Mouse (Mus musculus): Measurements from ENCODE around the gene Vldlr. TPM values are rescaled to one million over a fixed set of nuclear protein-coding genes. Genes with fewer than 3 reads are reported as not detected.

Gene Vldlr
- not detected in 2 replicates for total RNA-seq (2015; ENCODE audit: low replicate concordance)
- 0.76 TPM in 1 of 2 replicates, not detected in the other for total RNA-seq (2017; ENCODE audit: low replicate concordance)

GRCm38 (mm10) chr19:27216318-27216717 is at the start of gene Vldlr:
Gene Vldlr (plus strand): TSS chr19:27216484.
- ATAC-seq (replicated peaks; ENCODE audit: low FRiP score, poor library complexity, severe bottlenecking), result no peak

- no peak for ATAC-seq (replicated peaks; ENCODE audit: low FRiP score, poor library complexity, severe bottlenecking)
Observed at GRCm38 (mm10) chr19:27167601-27168319, 48.5 kb upstream of the Vldlr start.

GRCm38 (mm10) chr19:27173836-27174235 is 42.4 kb upstream of the Vldlr start:
- no peak for ATAC-seq (replicated peaks; ENCODE audit: low FRiP score, poor library complexity, severe bottlenecking)

GRCm38 (mm10) chr19:27175617-27176016 is 40.7 kb upstream of the Vldlr start:
- ATAC-seq (replicated peaks; ENCODE audit: low FRiP score, poor library complexity, severe bottlenecking), result no peak

- no peak for ATAC-seq (replicated peaks; ENCODE audit: low FRiP score, poor library complexity, severe bottlenecking)
Observed at GRCm38 (mm10) chr19:27176558-27176957, 39.7 kb upstream of the Vldlr start.

- no peak for ATAC-seq (replicated peaks; ENCODE audit: low FRiP score, poor library complexity, severe bottlenecking)
Observed at GRCm38 (mm10) chr19:27178195-27178807, 38.0 kb upstream of the Vldlr start.

- ATAC-seq (replicated peaks; ENCODE audit: low FRiP score, poor library complexity, severe bottlenecking), result no peak
Observed at GRCm38 (mm10) chr19:27180351-27181122, 35.7 kb upstream of the Vldlr start.

GRCm38 (mm10) chr19:27183511-27183910 is 32.8 kb upstream of the Vldlr start:
- no peak for ATAC-seq (replicated peaks; ENCODE audit: low FRiP score, poor library complexity, severe bottlenecking)

- no peak for ATAC-seq (replicated peaks; ENCODE audit: low FRiP score, poor library complexity, severe bottlenecking)
Observed at GRCm38 (mm10) chr19:27203711-27204238, 12.5 kb upstream of the Vldlr start.

- ATAC-seq (replicated peaks; ENCODE audit: low FRiP score, poor library complexity, severe bottlenecking), result no peak
Observed at GRCm38 (mm10) chr19:27210991-27211390, 5.3 kb upstream of the Vldlr start.

- no peak for ATAC-seq (replicated peaks; ENCODE audit: low FRiP score, poor library complexity, severe bottlenecking)
Observed at GRCm38 (mm10) chr19:27215596-27215995, 688 bp upstream of the Vldlr start.

- no peak for ATAC-seq (replicated peaks; ENCODE audit: low FRiP score, poor library complexity, severe bottlenecking)
Observed at GRCm38 (mm10) chr19:27216767-27217403, 601 bp downstream of the Vldlr start.

- ATAC-seq (replicated peaks; ENCODE audit: low FRiP score, poor library complexity, severe bottlenecking), result no peak
Observed at GRCm38 (mm10) chr19:27217404-27217940, 1.2 kb downstream of the Vldlr start.

- ATAC-seq (replicated peaks; ENCODE audit: low FRiP score, poor library complexity, severe bottlenecking), result no peak
Observed at GRCm38 (mm10) chr19:27217941-27218411, 1.7 kb downstream of the Vldlr start.

GRCm38 (mm10) chr19:27218561-27219262 is 2.4 kb downstream of the Vldlr start:
- ATAC-seq (replicated peaks; ENCODE audit: low FRiP score, poor library complexity, severe bottlenecking), result no peak

- ATAC-seq (replicated peaks; ENCODE audit: low FRiP score, poor library complexity, severe bottlenecking), result no peak
Observed at GRCm38 (mm10) chr19:27219586-27219985, 3.3 kb downstream of the Vldlr start.

- no peak for ATAC-seq (replicated peaks; ENCODE audit: low FRiP score, poor library complexity, severe bottlenecking)
Observed at GRCm38 (mm10) chr19:27223046-27223445, 6.8 kb downstream of the Vldlr start.

- no peak for ATAC-seq (replicated peaks; ENCODE audit: low FRiP score, poor library complexity, severe bottlenecking)
Observed at GRCm38 (mm10) chr19:27224356-27224755, 8.1 kb downstream of the Vldlr start.

- ATAC-seq (replicated peaks; ENCODE audit: low FRiP score, poor library complexity, severe bottlenecking), result no peak
Observed at GRCm38 (mm10) chr19:27226626-27227025, 10.3 kb downstream of the Vldlr start.
